Mouse (Mus musculus) right cerebral cortex, postnatal 25 days (tissue): ENCODE measurements around the gene Fam3a.
"Not testable (repeated sequence)": the region's sequence is repeated elsewhere in the genome, so short reads cannot be mapped to it uniquely, and the experiment has no call there.

Experiments
- DNase-seq: peaks from one replicate; pipeline ENCODE4 v3.0.0; 2022

Fam3a gene

GRCm38 (mm10) chrX:74392535-74393443, at the start of gene Fam3a, which contains the start of gene Ikbkg:
TSS of gene Fam3a (minus strand) at chrX:74393272.
TSS of gene Ikbkg (plus strand) at chrX:74393290.
- DNase-seq: peak; percentile 83

GRCm38 (mm10) chrX:74429290-74429821, 36.3 kb upstream of the Fam3a start:
- peak; percentile 66 for DNase-seq

- DNase-seq: peak; percentile 80
These were observed 35.8 kb upstream of the Fam3a start, which contains the start of gene G6pdx for GRCm38 (mm10) chrX:74428826-74429276. TSS of gene G6pdx (minus strand) at chrX:74429194.

- DNase-seq: peak; percentile 6
These were observed 35.2 kb upstream of the Fam3a start for GRCm38 (mm10) chrX:74428146-74428825.

GRCm38 (mm10) chrX:74427116-74427515, 34.0 kb upstream of the Fam3a start:
- DNase-seq: no peak

DNA sequence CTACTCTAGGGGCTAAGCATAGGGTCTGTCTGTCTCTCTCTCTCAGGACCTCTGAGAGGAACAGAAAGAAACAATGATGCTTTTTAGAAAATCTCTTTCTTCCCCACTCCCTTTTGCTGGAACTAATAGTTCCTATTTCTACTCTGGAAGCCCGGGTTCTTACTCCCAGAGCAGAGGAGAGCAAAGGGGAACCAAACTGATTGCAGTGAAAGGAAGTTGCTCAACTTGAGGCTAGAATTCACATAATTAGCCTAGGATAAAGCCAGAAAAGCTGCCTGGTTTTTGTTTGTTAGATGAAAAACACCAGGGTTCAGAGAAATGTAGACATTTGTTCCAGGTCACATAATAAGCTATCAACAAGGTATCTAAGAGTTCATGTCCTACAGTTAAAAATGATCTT, 33.2 kb upstream of the Fam3a start:
- DNase-seq: no peak

GRCm38 (mm10) chrX:74425195-74425594, 32.1 kb upstream of the Fam3a start:
- no peak for DNase-seq

DNA sequence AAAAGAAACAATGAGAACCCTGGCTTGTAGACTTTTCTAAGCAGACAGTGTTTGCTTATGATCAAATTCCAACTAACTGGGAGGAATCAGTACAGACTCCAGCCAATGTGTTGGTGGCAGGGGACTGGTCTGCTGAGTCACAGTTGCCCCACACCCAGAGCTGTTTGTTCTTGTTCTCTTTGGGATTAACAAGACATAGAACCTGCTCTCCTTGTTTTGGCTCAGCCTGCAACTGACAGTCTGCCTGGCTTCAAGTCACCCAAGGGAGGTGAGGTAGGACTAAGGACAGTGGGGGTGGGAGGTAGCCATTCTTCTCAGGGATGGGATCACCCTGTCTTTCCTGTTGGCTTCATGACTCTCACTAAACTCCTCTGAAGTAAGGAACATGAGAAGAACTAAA, 31.4 kb upstream of the Fam3a start:
- DNase-seq: no peak

GRCm38 (mm10) chrX:74413377-74413776, 20.3 kb upstream of the Fam3a start:
- DNase-seq: peak; percentile 61

DNA sequence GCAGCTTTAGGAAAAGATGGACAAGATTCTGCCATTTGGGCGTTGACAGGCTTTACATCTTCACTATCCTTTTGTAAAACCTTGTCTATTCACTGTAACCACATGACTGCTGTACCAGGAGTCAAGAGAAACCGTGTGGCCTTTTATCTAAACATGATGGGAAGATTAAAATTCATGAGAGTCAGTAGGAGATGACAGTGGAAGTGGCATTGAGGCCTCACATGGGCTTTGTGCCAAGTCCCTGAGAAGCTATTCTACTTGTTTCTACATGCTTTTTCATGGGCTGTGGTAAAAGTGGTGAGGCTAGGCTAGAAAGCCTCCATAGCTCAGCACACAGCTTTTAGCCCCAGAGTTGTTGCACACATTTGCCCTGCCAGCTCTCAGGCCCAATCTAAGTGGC, 15.3 kb upstream of the Fam3a start:
- no peak for DNase-seq

DNA sequence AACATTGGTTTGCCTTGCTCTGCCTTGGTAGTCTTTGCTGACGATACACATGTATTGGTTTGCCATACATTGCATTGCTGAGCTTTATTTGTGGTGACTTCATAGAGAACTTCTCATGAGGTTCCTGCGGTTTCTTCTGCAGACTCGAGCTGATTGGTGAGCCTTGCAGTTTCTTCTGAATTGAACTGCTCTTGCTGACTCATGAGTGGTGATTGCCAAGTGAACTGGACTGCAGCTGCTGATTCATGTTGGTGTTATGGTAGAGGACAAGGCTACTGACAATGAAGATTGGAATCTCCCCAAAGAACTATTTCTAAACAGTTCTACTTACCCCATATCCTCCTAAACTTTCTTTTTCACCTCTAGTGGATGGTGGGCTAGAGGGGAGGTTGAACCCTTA, 7.1 kb upstream of the Fam3a start:
- no peak for DNase-seq

DNA sequence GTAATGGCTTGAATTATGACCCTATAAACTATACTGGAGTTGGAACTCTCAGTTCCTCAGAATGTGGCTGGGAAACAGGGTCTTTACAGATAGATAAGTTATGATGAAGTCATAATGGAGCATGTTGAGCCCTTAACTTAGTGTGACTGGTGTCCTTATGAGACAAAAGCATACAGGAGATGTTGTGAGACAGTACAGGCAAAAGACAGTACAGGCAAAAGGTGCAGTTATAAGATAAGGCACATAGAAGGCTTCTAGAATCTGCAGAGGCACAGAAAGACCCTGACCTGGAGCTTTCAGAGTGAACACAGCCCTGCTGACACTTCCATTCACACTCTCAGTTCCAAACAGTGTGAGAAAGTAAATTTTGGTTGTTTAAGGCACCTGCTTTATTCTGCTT, 4.9 kb downstream of the Fam3a start:
- no peak for DNase-seq

DNA sequence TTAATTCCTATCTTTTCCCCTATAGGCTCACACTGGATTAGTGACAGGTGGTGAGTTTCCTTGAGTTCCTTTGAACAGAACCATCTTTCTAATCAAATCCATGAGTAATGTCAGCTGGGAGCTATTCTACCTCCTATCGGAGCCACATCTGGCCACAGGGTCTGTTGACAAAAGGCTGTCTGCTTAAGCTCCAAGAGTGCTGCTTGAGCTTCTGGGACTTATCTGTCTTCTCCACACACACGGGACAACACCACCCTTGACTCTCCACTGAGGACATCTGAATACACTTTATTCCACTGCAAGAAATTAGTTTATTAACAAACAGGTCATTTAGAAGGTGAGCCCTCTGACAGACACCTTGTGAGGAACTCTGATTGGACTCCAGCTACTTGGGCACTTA, 8.6 kb downstream of the Fam3a start:
- DNase-seq: no peak

GRCm38 (mm10) chrX:74372888-74373549, 20.1 kb downstream of the Fam3a start, which contains the start of the genes Ubl4a and Slc10a3:
TSS of gene Ubl4a (minus strand) at chrX:74373218.
TSS of gene Slc10a3 (minus strand) at chrX:74373349.
- DNase-seq: peak; percentile 84

GRCm38 (mm10) chrX:74368209-74368909, 24.7 kb downstream of the Fam3a start:
- peak; percentile 69 for DNase-seq

DNA sequence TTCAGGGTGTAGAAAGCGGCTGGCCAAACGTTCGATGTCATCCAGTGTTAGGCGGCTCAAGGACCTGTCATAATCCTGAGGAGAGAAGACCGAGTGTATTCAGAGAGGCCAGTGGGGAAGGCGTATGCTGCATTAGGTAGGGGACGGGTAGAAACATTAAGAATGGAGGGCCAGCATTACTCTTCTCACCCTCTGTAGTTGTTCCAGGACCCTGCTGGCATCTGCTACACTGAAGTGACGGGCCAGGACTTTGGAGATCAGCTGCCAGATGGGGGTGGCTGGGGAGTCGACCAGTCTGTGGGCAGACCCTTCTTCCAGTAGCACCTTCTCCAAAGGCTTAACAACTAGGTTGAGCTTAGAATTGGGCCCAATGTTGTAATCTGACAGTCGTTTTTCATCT, 25.6 kb downstream of the Fam3a start:
- DNase-seq: no peak

DNA sequence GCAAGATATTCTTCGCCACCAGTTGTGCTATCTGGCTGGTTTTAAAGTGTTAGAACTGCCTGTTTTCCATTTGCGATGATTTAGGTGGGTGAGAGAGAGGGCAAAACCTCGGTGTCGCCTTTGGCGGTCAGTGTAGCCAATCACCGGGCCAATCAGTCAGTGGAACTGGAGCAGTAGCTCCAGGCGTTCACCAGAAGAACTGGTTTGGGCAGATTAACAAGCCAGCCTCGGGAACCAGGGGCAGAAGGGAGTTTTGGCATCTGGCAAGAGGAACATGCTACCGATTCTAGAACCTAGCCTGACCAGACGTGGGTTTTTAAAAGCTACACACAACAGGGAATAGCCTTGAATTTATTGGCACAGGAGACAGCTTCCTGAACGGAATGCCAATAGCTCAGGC, 33.9 kb downstream of the Fam3a start:
- no peak for DNase-seq

- DNase-seq: not testable (repeated sequence)
These were observed 36.0 kb downstream of the Fam3a start for GRCm38 (mm10) chrX:74357069-74357468.

DNA sequence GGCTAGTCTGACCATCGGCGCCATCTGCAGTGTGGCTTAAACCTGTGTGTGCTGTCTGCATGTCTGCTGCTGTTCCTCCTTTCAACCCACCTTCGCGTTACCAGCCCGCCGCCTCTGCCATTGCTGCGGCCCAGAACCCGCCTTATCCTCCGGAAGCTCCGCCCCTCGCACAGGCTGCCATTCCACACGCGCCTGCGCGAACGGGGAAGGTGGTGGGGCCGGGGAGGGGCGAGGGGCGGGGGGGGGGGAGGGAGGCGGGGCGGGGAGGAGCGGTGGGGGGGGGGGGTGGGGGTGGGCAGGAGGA, 39.7 kb downstream of the Fam3a start, which contains the start of gene Lage3:
TSS of gene Lage3 (minus strand) at position 152 of the 304 bp plus-strand sequence.
- DNase-seq: peak; percentile 79

GRCm38 (mm10) chrX:74352645-74353466, 40.2 kb downstream of the Fam3a start:
- DNase-seq: no peak
